Mouse (Mus musculus) frontal cortex, postnatal 10 days (tissue): ENCODE data around the gene Dgke.

ENCODE experiments used
- DNase-seq, 2 experiments: peaks; one replicate each; pipeline ENCODE4 v3.0.0; 2022; ENCODE audit warnings: low spot score in 2 of 2, mixed read lengths in 1 of 2

The Dgke gene

DNA sequence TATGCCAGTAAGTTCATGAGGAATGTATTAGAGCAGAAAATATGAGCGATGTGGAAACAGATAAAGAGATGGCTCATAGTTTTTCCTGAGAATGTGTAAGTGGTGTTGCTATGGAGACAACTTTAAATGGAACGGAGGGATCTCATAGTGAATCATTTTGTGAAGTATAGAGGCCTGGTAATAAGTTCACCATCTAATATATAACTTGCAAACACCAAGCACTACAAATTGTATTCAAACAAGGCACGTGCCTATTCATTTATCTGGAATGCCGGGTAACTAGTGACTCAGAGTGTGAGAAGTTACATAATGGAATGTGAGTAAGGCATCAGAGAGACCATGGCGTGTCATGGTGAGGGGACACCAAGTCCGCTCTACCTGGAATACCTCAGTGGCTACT lies 28.2 kb downstream of the Dgke start:
- no peak for DNase-seq

DNA sequence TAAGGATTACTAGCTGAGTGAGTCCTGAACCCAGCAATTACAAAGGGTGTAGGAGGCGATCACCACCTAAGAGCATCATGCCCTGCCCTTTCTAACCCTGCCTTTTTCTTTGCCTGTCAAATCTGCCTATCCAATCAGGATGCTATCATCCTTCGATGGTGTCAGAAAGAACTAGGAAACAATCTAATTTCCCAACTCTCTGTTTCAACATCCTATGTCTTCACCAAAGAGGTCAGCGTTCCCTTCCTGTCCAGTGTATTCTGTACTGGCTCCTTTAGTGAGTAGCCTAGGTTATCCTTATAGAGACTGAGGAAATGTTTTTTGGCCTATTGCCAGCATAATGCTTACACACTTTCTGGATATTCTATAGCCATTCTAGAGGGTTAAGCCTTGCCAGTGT lies 31.1 kb downstream of the Dgke start:
- DNase-seq, result no peak

DNA sequence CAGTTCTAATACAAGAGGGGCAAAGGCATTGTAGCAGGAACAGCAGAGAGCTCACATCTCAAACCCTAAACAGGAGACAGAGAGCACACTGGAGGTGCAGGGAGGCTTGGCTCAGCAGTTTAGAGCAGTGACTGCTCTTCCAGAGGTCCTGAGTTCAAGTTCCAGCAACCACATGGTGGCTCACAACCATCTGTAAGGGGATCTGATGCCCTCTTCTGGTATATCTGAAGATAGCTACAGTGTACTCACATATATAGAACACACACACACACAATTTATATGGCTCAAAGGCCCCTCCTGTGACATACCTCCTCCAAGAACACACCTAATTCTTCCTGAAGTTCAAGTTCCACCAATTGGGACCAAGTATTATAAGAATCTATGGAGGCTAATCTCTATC lies 32.1 kb downstream of the Dgke start:
- no peak for DNase-seq

DNA sequence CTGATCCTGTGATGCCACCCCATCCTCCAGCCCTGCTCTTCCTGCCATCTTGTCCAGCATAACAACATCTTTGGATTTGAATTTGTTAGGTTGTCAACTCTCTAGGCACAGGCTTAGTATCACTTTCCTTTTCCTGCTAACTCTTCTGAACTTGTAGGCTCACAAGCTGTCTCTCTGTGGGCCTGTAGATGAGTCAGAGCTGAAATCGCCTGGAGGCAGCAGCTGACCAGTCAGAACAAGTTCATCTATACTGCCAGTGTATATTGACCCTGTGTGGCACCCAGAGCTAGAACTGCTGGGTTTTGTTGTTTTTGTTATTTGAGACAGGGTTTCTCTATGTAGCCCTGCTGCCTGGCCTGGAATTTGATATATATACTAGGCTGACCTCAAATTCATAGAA lies 35.5 kb downstream of the Dgke start:
- no peak for DNase-seq

DNA sequence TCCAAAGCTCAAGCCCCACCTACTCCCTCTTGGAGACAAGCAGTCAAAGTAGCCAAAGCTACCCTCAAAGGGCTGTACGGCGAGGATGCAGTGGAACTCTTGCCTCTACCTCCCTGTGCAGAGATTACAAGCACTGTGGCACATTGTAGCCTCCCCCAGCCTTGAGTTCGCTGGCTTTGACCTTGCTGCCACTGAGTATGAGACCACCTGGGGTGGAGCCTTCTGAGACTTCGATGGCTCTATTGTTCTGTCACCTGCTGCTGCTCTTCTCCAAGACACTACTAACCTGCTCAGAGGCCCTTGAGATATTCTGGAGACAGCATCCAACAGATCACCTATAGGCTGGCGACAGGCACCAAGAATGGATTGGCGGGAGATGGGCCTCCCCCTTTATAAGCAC lies 36.1 kb downstream of the Dgke start:
- DNase-seq, result no peak

DNA sequence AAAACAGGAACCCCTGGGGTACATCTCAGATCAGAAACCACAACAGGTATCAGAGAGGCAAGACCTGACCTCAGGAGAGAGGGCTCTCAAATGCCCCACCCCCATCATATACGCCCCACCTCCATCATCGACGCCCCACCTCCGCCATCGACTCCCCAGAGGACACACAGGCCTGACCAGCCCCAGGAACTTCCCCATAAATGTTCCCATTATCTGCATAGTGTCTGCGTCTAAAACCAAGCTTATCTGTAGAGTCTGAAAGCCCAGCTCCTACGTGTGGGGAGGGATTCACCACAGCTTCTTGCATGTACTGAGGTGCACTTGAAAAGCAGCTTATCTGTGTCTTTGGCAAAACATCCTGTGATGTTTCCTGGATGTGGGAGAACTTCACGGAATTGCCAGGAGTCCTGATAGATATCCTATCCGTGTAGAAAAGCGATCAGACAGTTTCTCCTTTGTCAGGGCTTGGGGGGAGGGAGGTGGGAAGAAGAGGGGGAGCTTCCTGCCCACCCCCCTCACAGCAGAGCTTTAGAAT lies 37.7 kb downstream of the Dgke start:
- DNase-seq, result no peak

DNA sequence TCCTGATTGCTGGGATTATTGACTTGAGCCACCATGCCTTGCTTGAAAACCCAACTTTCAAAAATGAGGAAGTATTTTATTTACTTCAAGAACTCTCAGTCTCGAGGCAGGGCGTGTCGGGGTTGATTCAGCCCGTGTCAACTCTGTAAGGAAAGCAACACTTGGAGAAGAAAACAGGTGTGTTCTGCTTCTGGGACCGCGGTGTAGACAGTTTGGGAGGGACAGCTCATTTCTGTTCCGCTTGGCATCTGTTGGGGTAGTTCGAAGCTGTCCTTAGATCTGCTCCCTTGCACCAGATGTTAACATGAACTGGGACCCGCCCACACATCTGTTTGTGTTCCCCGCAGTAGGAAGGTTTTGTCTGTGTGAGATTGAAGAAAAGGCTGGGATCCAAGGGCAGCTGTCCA lies 38.7 kb downstream of the Dgke start:
- DNase-seq, result no peak

DNA sequence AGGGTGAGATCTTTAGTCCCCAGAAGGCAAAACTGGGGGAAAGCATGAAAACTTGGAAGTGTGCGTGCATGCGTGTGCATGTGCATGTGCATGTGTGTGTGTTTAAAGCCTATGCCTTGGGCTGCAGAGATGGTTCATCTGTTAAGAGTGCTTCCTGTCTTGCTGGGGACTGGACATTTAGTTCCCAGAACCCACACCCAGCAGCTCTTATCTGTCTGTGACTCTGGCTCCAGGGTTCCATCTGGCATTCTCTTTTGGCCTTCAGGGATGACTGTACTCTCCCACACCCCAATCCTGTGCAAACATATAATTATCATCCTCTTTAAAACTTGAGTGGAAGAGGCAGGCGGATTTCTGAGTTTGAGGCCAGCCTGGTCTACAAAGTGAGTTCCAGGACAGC lies 40.5 kb downstream of the Dgke start:
- no peak for DNase-seq

DNA sequence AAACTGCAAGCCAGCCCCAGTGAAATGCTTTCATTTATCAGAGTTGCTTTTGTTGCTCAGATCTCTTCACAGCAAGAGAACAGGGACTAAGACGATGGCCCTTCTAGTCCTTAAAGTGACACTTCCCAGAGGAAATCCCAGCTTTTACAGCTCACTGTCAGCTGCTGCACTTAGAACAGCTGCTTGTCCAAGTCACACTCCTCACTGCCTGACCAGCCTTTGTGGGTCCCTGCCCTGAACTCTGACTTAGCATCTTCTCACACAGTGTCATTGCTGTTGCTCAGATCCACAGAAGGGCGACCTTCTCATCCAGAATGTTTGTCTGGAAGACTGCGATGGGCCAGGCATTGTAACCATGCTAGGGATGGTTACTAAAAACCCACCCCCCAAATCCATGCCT lies 41.0 kb downstream of the Dgke start:
- no peak for DNase-seq

DNA sequence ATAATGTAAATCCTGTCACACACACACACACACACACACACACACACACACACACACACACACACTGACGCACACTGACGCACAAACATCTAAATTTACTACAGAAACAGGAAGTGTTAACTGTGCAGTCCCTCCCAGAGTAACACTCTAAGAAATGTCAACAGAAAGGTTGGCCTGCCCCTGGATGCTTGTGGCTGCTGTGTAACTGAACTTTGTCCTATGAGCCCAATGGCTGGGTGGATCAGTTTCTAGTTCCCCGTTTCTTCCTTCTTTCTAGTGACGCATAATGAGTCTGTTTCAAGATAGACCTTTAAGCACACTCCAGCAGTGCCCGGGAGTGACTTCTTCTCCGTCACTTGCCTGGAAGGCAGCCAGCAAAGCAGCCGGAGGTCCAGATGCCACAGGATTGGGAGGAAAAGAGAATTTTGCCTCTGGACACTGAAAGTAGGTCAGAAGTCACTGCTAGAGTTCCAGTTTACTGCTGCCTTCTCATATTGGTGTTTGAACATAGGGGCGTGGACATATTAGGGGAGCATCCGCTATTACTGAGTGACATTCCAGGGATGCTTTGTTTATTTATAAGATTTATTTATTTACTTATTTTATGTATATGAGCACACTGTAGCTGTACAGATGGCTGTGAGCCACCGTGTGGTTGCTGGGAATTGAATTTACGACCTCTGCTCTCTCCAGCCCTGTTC lies 42.3 kb downstream of the Dgke start:
- peak; percentile 34 to 59 for DNase-seq

DNA sequence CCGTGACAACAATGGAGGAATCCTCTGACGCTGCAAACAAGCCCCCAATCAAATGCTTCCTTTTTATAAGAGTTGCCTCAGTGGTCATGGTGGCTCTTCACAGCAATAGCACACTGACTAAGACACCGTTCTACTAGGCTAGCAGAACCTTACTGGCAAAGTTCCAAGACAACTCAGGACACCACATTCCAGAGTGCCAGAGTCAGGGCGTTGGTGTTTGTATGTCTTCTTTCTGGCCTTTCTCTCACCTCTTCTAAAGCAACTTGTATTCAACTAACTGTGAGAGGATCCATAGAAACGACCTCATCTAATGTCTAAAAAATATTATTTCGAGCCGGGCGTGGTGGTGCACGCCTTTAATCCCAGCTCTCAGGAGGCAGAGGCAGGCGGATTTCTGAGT lies 43.2 kb downstream of the Dgke start:
- DNase-seq, result no peak

DNA sequence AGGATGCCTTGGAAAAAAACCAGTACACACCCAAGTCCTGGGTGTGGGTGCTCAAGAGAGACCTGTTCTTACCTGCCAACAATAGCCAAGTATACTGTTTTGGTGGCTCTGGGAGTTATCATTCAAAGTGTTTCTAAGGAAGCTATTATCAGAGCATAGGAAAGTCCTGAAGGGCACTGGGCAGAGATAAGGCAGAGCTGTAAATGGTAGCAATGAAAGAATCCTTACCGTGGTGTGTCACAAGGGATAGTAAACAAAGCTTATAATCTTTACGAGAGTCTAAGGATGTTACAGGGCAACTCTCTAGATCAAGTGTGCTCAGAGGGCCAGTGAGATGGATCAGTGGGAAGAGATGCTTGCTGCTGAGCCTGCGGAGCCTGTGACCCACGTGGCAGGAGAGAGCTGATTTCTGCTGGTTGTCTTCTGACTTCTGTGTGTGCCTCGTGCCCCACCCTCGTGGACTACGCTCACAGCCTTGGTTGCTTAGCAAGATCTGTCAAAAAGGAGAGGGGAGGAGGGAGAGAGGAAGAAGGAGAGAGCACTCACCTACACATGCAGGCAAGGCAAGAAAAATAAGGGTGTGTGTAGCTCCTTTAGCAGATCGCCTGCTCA lies 44.4 kb downstream of the Dgke start:
- no peak for DNase-seq

DNA sequence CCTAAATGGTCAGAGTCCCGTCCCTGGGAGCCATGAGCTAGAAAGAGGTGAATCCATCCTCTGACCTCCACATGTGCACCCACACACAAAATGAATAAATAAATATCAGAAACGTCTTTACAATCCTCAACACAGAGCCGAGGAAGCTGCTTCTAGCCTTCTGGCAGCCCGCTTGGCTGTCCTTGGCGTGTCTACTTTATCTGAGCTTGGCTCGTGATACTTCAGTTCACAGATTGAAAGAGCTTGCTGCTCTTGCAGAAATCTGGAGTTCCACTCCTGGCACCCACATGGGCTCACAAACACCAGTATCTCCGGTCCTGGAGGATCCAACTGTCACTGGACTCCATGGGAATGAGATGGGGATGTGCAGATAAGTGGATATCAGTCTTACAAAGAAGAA lies 45.0 kb downstream of the Dgke start:
- DNase-seq, result no peak

DNA sequence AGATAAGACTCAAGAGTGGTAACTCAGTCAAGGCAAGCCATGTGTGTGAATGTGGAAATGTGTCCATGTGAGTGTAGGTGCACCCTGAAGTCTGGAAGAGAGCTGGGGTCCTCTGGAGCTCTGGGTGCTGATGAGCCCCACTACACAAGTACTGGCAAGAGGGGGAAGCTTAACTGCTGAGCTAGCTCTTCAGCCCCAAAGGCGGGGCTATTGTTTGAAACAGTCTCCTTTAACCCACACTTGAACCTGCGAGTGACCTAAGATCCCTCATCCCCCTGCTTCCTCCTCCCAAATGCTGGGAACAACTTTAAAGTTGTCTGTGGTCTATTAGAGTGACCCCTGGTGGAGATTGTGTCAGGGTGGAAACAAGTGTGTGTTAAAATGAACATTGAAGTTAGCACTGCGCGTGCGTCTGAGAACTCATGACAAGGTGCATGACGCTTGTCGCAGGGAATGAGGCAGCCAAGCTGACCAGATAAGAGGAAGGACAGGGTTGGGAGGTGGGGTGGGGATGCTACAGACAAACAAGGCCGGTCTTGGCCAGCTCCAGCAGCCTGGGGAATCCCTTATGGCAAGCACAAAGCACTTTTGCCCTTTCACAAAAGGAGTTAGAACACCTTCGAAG lies 45.9 kb downstream of the Dgke start:
- DNase-seq, result no peak

DNA sequence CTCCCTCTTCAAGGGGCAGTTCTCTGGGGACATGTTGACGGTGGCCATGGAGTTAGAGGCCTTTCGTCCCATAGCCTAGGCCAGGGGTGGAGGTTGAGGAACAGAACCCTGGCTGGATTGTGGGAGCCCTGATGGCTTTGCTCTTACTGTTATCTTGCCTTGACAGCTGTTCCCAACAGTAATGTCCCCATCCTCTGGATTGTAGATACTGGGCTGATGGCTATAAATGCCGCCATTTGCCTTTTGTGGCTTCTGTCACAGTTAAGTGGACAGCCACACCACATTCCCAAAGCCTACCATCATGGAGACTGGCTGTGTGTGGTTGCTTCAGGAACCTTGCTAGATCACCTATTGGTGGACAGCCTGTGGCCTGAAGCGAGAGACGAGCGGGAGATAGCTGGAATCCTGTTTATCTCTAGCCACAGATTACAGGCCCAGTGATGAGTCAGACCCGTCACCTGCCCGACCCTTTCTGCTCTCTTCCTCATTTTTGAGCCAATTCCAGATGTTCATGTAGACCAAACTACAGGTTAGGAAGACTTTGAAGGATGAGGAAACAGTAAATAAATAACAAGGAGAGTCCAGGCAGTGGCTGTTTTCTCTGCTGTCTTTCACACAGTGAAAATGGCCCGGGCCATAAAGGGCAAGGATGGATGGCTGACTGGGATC lies 49.0 kb downstream of the Dgke start:
- DNase-seq, result no peak

DNA sequence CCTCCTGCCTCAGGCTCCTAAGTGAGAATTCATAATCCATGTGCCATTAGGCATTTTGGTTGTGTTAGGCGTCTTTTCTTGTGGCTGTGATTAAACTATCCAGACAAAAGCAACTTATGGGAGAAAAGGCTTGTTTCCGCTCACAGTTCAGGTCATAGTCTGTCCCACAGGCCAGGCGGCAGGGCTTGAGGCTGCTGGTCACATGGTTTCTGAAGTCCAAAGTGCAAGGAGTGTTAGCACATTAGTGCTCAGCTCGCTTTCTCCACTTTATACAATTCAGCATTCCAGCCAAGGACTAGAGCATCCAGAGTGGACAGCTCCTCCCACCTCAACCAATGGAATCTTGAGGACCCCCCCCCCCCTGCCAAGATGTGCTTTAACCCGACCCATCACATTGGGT lies 54.4 kb downstream of the Dgke start:
- DNase-seq, result no peak

DNA sequence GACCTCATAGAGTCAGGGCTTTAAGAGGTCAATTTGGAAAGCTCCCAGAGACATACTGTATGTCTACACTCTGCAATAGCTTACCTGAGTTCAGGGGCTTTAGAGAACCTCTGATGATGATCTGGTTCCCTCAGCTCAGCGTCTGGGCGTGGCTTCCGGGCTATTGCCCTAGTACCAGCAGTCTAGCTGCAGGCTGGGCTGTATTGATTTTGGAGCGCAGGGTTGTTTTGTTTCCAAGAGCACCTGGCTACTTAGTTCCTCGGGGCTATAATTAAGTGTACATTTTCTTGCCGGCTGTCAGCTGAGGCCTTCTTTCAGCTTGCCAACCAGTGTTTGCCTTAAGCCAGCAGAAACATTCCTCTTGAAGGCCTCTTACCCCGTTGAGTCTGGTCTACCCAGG lies 57.2 kb downstream of the Dgke start:
- DNase-seq, result no peak

DNA sequence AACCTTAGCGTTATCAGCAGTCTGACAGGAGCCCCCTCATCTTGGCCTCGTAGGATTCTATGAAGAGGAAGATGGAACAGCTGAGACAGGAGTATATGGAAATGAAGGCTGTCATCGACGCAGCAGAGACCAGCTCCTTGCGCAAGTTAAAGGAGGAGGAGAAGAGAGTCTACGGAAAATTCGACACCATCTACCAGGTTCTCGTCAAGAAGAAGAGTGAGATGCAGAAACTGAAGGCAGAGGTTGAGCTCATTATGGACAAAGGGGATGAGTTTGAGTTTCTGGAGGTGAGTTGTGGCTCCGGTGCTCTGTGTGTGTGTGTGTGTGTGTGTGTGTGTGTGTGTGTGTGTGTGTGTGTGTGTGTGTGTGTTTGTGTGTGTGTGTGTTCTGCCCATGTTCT lies 57.6 kb downstream of the Dgke start:
- no peak for DNase-seq

DNA sequence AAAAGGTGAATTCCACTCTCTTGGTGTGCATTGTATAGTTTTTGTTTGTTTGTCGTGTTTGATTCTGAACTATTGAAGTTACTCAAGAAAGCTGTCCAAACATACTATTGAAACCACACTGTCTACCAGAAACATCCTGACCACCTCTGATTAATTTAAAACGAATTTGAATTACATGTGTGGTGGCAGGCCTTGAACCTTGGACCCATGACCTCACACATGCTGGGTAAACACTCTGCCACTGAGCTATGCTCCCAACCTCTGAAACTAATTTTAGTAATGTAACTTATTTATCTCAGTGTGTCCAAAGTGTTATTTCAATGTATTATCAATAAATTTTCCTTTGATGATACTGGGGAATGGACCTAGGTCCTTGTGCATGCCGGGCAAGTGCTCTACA lies 59.1 kb downstream of the Dgke start:
- DNase-seq, result no peak

DNA sequence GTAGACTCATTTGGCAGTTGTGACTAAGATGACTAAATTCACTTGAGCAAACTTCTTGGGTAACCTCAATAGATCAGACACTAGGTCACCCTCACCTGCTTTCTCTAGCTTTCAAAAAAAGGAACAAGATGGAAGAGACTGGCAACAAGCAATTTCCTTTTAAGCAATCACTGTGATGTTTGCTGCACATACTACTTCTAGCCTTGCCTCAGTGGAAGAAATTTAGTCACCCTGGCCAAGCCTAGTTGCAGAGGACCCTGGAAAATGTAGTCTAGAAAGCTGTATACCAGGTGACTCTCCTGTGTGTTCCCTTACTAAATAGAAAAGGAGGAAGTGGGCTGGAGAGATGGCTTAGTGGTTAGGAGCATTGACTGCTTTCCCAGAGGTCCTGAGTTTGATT lies 60.2 kb downstream of the Dgke start:
- no peak for DNase-seq

DNA sequence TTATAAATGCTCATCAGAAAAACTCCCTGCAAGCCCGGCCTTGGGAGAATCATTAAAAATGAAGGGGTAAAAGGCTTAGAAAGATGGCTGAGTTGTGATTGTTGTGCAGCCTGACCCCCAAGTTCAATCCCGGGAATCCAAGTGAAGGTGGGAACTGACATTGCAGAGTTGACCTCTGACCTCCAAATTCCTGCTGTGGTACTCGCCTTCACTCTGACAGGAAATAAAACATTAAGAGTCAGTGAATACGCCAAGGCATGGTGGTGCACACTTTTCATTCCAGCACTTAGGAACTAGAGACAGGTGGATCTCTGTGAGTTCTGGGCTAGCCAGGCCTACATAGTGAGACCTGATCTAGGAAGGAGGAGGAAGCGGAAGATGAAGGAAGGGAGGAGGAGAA lies 61.2 kb downstream of the Dgke start:
- no peak for DNase-seq

DNA sequence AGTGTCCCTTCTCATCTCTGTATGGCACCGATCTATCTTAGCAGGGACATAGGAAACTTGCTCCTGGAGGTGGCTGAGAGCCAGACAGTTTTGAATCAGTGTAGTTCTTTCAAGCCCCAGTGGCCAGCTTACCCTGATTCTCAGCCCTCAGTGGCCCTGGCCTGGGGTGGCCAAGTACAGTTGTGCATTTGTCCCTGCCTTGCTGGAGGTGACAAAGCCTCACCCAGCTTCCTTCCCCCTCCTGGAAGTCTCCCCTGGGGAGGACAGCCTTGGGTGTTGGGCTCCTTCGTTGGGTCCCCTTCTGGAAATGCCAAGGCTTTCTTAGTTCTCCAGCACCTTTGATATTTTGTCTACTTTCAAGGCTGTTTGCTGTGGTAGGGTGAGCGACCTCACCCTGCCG lies 62.9 kb downstream of the Dgke start:
- no peak for DNase-seq

DNA sequence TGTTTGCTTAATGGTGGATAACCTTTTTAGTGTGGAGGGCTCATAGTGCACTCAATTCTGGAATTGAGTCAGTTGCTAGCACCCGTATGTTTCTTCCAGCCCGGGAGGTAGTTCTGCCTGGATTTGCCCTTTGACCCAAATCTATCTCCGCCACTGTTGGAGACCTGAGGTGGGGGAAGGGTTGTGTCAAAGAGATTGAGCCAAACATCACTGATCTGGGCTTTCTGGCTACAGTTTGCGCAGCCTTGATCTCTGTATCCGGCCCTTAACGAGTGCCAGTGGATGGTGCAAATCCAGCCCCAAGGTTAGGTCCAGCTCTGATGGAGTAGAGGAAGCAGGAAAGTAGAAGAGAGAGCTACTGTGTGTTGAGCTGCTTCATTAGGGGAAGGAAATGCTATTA lies 63.6 kb downstream of the Dgke start:
- DNase-seq, result no peak
